Mouse (Mus musculus) v-Abl transformed pro-B cells (cell line): Measurements from ENCODE around the gene Olfr810.

ENCODE experiments used
- in situ Hi-C, 2 experiments: fragments of 400-800 bp; cut with MboI; formaldehyde crosslinking; loops; one replicate each; pipeline ENCODE4 v1.15.1; 2025; ENCODE audit not compliant: unreplicated experiment in 2 of 2

Olfr810 gene

DNA sequence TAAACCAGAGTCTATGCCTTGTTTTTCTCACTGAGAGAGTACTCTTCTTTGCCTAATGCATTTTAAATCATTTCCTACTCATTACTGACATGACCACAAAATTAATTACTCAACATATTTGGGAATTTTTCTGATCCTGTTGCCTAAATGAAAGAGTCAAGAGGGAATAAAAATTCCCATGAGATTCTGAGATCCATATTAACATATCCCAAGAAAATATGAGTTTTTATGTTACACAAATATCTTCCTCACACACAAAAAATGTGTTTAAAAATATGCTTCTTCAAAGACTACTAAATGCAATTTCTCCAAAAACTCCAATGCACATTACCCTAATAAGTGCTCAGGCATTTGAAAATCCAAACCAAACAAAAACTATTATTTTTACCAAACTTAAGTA is at the start of gene Olfr810:
TSS of gene Olfr810 (minus strand) at position 101 of the 400 bp plus-strand sequence.
- in situ Hi-C loops, result no loop called here

GRCm38 (mm10) chr10:129804296-129804695 is 9.6 kb upstream of the Olfr810 start, which contains the start of gene Olfr811:
Gene Olfr811 (minus strand): TSS chr10:129804396.
- in situ Hi-C loops, result no loop called here

DNA sequence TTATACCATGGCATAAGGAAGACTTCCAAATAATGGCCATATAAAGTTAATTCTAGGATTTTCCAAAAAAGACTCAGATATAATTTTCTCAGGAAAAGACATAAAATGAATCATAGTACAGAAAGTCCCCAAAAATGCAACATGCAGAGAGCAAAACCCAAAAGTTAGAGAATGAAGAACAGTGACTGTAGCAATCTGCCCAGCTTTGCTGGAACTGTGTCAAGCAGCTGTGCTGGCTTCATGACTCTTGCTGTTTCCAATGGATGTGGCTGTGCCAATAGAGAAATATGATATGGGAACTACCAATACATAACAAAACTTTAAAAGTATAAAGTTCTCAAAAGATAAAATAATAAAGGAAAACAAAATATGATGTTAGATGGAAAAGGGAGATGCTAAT is 16.6 kb downstream of the Olfr810 start:
- in situ Hi-C loops, result no loop called here

- in situ Hi-C loops, result no loop called here
Measured at GRCm38 (mm10) chr10:129774338-129774737, 20.4 kb downstream of the Olfr810 start, which contains the start of gene Olfr809. Gene Olfr809 (plus strand): TSS chr10:129774638.

DNA sequence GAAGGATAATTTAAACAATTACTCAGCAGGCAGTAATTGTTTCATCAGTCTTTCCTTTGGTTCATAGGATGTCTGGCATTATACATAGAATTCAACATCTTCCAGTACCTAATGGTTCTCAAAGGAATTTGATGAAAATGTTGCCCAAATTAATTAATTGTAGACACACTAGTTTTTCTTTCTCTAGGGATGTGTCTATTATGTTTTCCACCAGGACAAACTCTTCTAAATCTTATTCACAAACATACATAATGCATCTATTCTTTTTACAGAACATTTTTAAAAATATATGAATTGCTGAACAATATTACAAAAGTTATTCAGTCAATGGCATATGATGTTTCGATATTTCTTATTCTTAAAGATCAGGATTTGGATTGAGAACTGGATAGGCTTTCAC is 29.5 kb downstream of the Olfr810 start, which contains the start of gene Olfr808:
TSS of gene Olfr808 (plus strand) at position 301 of the 400 bp plus-strand sequence.
- in situ Hi-C loops, result no loop called here

GRCm38 (mm10) chr10:129757693-129758092 is 37.0 kb downstream of the Olfr810 start, which contains the start of gene Olfr807:
Gene Olfr807 (minus strand): TSS chr10:129757793.
- in situ Hi-C loops, result no loop called here

- in situ Hi-C loops, result no loop called here
Measured at GRCm38 (mm10) chr10:129741821-129742220, 52.9 kb downstream of the Olfr810 start, which contains the start of gene Olfr806. Gene Olfr806 (minus strand): TSS chr10:129741921.
